Mouse (Mus musculus) liver (tissue): Measurements from ENCODE around the gene Tpk1.
"Not testable (repeated sequence)": the region's sequence is repeated elsewhere in the genome, so short reads cannot be mapped to it uniquely, and the experiment has no call there.

Experiments
- DNase-seq: peaks from one replicate; pipeline ENCODE4 v3.0.0-alpha.2; 2020; ENCODE audit warnings: mixed read lengths

Tpk1 gene

GRCm38 (mm10) chr6:43638865-43639264 is 27.2 kb downstream of the Tpk1 start:
- no peak for DNase-seq

- no peak for DNase-seq
These were observed 28.0 kb downstream of the Tpk1 start for GRCm38 (mm10) chr6:43638119-43638518.

- DNase-seq: no peak
These were observed 29.0 kb downstream of the Tpk1 start for GRCm38 (mm10) chr6:43636980-43637638.

GRCm38 (mm10) chr6:43633308-43633963 is 32.6 kb downstream of the Tpk1 start:
- DNase-seq: no peak

- DNase-seq: no peak
These were observed 33.2 kb downstream of the Tpk1 start for GRCm38 (mm10) chr6:43632871-43633270.

GRCm38 (mm10) chr6:43623448-43623847 is 42.6 kb downstream of the Tpk1 start:
- not testable (repeated sequence) for DNase-seq

GRCm38 (mm10) chr6:43619258-43619657 is 46.8 kb downstream of the Tpk1 start:
- DNase-seq: no peak

- DNase-seq: no peak
These were observed 54.3 kb downstream of the Tpk1 start for GRCm38 (mm10) chr6:43611770-43612169.

GRCm38 (mm10) chr6:43590841-43591541 is 75.1 kb downstream of the Tpk1 start:
- no peak for DNase-seq

GRCm38 (mm10) chr6:43585274-43585673 is 80.8 kb downstream of the Tpk1 start:
- no peak for DNase-seq

GRCm38 (mm10) chr6:43581809-43582208 is 84.3 kb downstream of the Tpk1 start:
- no peak for DNase-seq

GRCm38 (mm10) chr6:43567885-43568284 is 98.2 kb downstream of the Tpk1 start:
- no peak for DNase-seq

GRCm38 (mm10) chr6:43562474-43562873 is 103.6 kb downstream of the Tpk1 start:
- no peak for DNase-seq

GRCm38 (mm10) chr6:43551410-43551809 is 114.7 kb downstream of the Tpk1 start:
- no peak for DNase-seq

GRCm38 (mm10) chr6:43546537-43546936 is 119.5 kb downstream of the Tpk1 start:
- no peak for DNase-seq

GRCm38 (mm10) chr6:43537252-43537870 is 128.7 kb downstream of the Tpk1 start:
- DNase-seq: no peak

- no peak for DNase-seq
These were observed 130.6 kb downstream of the Tpk1 start for GRCm38 (mm10) chr6:43535459-43535858.

GRCm38 (mm10) chr6:43533323-43533722 is 132.8 kb downstream of the Tpk1 start:
- DNase-seq: no peak

- no peak for DNase-seq
These were observed 133.3 kb downstream of the Tpk1 start for GRCm38 (mm10) chr6:43532822-43533221.

GRCm38 (mm10) chr6:43531996-43532395 is 134.1 kb downstream of the Tpk1 start:
- DNase-seq: no peak

- DNase-seq: no peak
These were observed 137.1 kb downstream of the Tpk1 start for GRCm38 (mm10) chr6:43528996-43529395.

GRCm38 (mm10) chr6:43525028-43525427 is 141.1 kb downstream of the Tpk1 start:
- DNase-seq: no peak

- DNase-seq: no peak
These were observed 144.0 kb downstream of the Tpk1 start for GRCm38 (mm10) chr6:43522046-43522445.

GRCm38 (mm10) chr6:43520218-43520617 is 145.9 kb downstream of the Tpk1 start:
- no peak for DNase-seq
